Mouse (Mus musculus) kidney, adult 2 months (tissue): ENCODE data around the gene Nectin2.

Experiments used
- CTCF ChIP-seq: fragments of 200-500 bp; conservative IDR thresholded peaks from 2 replicates; pipeline ENCODE4 v1.5.1; 2011; ENCODE audit warnings: low read depth, mild to moderate bottlenecking, control low read depth, low read length, moderate library complexity, mixed read lengths; ENCODE audit not compliant: insufficient read depth, insufficient read length
- POLR2A ChIP-seq: fragments of 200-500 bp; IDR thresholded peaks from one replicate; pipeline ENCODE4 v1.6.1; 2011; ENCODE audit warnings: low read depth, low read length, control low read depth

DNA sequence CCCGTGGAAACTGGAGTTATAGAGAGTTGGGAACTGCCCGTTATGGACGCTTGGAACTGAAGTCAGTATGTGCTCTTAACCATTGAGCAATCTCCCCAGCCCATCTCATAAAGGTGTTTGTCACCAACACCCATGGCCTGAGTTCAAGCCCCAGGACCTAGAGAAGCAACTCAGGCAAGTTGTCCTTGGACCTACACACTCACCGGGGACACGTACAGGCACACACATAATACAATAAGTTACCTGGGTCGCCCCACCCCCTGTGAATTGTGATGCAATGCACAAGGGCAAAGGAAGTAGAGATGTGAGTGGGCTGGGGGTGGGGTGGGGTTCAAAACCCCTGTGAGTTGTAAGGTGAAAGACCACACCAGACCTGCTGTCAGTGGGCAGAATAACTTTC lies 63.8 kb downstream of the Nectin2 start:
- TF ChIP-seq CTCF, result no peak
- TF ChIP-seq POLR2A, result no peak
